Mouse (Mus musculus): ENCODE results near the gene T2. TPM values are rescaled to one million over a fixed set of nuclear protein-coding genes. Genes with fewer than 3 reads are reported as not detected.
"Not testable (repeated sequence)": the region's sequence is repeated elsewhere in the genome, so short reads cannot be mapped to it uniquely, and the experiment has no call there.

The T2 gene
- total RNA-seq (2021): under 1 TPM; 0.32 to 0.68 TPM

DNA sequence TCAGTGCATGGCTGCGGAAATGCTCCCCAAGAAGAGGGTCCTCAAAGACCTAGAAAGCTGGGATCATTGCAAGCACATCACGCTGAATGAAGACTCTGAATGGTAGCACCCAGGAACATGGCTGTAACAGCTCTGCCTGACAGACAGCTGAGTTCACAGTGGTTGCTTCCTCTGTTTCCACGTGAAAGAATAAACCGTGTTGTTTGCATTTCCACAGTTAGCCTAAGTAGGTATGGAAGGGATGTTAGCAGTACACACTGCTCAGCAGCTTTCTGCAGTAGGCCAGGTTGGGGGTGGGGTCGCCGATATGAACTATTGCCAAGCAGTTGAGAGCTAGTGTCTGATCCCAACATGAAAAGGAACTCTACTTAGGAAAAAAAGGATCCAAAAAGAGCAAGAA, at the start of gene T2:
Gene T2 (plus strand): TSS at position 301 of the 400 bp plus-strand sequence.
- intact Hi-C loops (cut with DNase I): no loop called here
- no peak for DNase-seq (ENCODE audit: low spot score in 2 of 2)

DNA sequence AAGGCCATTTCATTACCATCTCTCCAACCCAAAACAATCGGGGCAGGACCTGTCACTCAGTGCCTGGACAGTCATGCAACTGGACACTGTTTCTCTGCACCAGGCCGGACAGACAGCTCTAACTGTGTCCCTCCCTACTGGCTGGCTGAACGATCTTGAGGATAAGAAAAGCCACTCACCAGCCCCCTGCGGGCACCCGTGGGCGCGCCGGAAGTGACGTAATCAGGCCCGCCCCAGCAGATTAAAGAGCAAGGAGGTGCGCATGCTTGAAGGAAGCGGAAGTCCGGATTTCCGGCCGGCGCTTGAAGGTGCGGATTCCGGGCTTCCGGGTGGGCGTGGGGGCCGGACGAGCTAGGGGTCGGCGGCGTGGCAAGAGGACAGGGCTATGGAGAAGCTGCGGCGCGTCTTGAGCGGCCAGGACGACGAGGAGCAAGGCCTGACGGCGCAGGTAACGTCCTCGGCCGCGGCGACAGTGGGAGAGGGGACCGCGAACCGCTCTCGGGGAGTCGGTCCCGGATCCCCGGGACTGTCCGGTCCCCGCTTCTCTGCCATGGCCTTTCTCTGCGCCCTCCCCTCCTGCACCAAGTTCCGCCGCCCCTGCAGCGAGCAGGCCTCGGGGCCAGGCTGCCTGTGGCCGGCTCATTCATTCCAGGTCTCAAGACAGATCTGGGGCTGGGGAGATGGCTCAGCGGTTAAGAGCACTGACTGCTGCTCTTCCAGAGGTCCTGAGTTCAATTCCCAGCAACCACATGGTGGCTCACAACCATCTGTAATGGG, 44.8 kb upstream of the T2 start, which contains the start of gene Sft2d1:
Gene Sft2d1 (plus strand): TSS at position 265 of the 777 bp plus-strand sequence.
- peak; percentile 98 for DNase-seq (ENCODE audit: low spot score in 2 of 2)
- intact Hi-C loops (cut with DNase I): loop anchor here (10.0 kb wide), 1 partner anchor 46 kb away; no protein-coding TSS in a partner anchor

DNA sequence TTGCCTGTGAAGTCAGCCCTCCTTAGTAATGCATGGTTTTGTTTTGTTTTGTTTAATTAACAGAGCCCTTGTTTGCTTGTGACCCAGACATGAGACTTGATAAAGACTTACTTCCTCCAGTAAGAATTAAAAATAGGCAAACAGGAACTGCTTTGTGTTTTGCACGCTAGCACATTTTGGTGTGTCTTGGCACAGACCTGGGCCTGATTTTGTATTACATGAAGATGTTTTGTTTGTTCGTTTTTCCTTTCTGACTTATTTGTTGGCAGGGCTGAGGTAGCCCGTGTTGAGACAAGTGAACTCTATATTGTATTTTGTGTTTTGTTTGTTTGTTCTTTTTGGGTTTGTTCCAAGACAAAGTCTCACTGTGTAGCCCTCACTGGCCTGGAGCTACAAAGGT, 44.0 kb upstream of the T2 start:
- intact Hi-C loops (cut with DNase I): loop anchor here (10.0 kb wide), 1 partner anchor 47 kb away; no protein-coding TSS in a partner anchor
- no peak for DNase-seq (ENCODE audit: low spot score in 2 of 2)

DNA sequence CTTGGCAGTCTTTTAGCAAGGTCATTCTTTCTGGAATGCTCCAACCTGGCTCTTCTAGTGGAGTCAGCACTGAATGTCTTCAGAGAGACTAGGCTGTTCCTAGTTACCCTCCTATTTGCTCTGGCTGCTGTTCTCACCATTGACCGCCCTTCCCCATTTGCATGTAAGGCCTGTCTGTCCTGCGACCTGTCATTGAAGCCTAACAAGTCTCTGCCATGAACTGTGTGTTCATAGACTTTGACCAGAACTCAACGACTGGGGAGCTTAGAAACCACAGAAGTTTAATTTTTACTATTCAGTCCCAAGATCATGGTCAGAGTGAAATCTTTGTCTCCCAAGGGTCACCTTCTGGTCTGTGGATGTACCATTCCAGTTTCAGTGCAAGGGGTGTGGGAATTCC, 41.8 kb upstream of the T2 start:
- intact Hi-C loops (cut with DNase I): loop anchor here (10.0 kb wide), 1 partner anchor 49 kb away; no protein-coding TSS in a partner anchor
- no peak for DNase-seq (ENCODE audit: low spot score in 2 of 2)

DNA sequence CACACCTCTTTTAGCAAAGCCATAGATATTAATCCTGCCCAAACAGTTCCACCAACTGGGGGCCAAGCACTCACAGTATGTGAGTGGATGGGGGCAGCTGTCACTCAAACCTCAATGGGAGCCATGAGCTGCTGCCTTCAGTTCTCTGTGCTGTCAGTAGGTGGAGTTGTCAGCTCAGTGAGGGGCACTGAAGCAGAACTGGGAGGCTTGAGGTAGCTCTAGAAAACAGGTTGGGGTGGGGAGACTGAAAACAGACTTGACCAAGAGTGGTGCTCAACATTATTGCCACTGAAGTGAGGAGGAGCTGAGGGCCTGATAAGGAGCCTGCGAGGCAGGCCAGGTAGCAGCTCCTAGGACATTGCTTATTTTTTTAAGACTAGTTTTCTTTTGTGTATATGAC, 39.5 kb upstream of the T2 start:
- intact Hi-C loops (cut with DNase I): loop anchor here (2.0 to 10.0 kb wide), 2 partner anchors 51 to 57 kb away; no protein-coding TSS in a partner anchor
- no peak for DNase-seq (ENCODE audit: low spot score in 2 of 2)

DNA sequence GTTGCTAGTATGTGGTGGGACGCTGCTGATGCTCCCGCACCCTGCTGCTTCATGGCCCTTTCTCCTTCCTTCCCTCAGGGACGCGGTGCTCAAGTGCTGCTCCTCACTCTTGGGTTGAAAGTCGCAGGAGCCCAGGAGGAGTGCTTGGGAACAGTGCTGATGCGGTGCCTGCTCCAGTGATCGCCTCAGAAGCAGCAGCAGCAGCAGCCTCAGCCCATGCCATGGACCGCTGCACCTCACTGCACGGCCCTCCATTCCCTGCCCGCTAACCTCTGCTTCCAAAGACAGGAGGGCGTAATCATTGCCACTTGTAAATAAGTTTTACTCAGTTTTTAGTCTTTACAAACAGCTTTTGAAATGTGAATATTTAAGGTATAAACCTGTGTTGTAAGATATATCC, 28.9 kb upstream of the T2 start:
- DNase-seq (ENCODE audit: low spot score in 2 of 2); intact Hi-C loops (cut with DNase I): not testable (repeated sequence)

DNA sequence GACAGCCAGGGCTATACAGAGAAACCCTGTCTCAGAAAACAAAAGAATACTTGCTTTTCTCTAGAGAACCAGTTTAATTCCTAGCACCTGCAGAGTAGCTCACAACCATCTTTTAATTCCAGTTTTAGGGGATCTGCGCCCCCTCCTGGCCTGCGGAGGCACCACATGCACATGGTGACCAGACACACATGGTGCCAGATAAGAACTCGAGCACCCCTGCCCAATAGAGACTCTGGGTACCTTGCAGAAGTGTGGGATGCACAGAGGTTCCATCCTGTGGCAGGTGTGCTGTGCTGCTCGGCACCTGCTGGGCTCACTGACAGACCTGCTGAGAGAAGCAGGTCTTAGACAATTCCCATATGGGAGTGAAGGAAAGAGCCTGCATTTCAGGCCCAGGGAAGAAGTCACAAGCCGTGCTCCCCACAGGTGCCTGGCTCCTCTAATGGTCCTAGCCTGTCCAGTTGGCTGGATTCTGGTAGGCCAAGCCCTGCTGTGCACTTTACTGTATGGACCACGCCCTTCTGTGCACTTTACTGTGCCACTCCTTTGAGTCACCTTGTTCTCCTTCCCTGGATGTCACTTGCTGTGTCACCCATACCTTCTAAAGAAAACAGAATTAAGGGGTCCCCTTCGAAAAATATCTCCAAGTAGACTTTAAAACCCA, 27.1 kb upstream of the T2 start:
- no peak for DNase-seq (ENCODE audit: low spot score in 2 of 2)
- intact Hi-C loops (cut with DNase I): no loop called here

DNA sequence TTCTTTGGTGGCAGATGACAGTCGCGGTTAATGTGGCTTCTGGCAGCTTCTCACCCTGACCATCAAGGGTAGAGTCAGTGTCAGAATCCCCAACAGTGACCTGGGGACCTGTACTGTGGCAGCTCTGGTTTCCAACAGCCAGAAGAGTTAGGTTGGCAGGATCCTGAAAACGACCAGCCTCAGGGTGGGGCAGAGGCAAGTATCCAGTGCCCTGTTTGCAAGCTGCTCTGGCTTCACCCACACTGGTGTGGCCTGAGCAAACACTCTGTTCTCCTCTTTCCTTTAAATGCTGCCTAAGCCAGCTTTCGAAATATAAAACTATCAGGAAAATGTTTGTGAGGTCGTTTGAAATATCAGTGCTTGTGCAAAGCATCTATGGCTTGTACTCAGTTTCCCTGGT, 25.2 kb upstream of the T2 start:
- no peak for DNase-seq (ENCODE audit: low spot score in 2 of 2)
- intact Hi-C loops (cut with DNase I): no loop called here

DNA sequence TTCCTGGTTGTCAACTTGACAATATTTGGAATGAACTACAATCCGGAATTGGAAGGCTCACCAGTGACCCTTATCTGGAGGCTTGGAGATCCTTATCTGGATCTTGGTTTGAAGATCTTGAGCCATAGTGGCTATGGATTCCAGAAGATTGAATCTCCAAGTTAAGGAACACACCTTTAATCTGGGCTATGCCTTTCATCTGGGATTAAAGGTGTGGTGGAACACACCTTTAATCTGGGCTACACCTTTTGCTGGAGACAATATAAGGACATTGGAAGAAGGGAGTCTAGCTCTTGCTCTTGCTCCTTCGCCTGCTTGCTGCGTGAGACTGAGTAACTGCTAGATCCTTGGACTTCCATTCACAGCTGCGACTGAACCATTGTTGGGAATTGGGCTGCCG, 18.6 kb upstream of the T2 start, which contains the start of gene Prr18:
Gene Prr18 (plus strand): TSS at position 301 of the 400 bp plus-strand sequence.
- DNase-seq (ENCODE audit: low spot score in 2 of 2); intact Hi-C loops (cut with DNase I): not testable (repeated sequence)

DNA sequence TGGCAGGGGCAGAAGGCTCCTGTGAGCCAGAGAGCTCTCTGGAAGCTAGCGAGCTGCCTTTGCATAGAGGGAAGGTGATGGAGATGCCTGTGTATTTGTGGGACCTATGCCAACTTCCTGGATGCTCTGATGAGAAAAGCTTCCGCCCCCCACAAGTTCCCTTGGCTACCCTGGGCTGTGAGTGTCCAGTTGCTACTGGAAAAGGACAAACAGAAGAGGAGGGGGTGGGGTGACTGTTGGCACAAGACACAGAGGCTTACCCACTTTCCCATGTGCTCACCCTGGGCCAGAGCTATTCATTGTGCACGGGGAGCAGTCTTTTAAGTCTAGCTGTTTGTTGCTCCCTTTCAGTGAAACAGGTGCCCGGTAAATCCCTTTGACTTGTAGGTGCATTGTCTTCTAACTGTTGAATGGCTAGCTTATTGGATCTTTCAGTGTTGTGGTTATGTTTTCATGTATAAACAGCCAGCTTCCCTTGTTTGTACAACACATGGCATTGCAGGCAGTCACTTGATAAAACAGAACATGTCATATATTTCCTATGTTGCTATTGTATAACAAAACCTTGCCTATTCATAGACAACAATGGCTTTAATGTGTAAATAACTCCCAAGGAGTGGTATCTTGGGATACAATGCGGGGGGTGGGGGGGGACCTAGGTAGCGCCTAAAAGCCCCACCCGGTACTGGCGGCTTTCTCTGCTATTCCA, 16.0 kb upstream of the T2 start:
- no peak for DNase-seq (ENCODE audit: low spot score in 2 of 2)
- intact Hi-C loops (cut with DNase I): no loop called here

DNA sequence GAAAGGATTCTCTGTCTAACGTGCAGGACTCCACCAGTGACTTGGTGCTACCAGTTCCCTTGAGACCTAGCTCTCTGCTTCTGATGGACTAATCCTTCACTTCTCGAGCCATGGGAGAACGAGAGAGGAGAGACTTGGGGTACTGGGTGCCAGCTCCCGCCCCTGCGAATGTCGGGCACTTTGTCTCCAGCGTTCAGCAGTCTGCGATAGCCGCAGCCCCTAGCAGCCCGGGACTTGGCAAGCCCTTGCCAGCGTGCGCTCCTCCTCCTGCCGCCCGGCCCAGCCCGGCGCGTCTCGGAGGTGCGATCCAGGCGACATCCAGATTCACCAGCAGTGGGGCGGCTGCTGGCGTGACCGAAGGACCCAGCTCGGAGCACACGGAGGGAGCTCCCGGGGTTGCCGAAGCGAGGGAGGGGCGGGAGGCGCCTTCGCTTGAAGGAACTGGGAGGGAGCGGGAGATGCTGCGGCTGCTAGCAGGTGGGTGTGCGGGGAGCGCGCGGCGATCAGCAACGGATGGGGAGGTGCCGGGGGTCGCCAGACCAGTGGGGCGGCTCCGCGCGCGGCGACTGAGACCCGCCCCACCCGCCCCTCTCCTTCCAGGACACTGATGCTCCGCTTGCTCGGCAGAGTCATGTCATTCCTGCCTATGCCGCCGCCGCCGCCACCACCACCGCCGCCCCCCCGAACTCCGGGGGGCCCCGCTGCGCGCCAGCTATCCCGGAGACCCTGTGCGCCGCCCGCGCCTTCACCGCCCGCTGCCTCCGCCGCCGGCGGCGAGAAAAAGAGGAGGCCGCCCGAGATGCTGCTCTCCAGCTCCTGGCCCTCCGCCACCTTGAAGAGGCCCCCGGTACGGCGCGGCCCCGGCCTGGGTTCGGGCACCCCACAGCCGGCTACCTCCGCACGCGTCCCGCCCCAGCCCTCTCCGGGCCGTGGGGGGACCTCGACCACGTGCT, 15.1 kb upstream of the T2 start:
- intact Hi-C loops (cut with DNase I): no loop called here
- peak; percentile 67 to 75 for DNase-seq (ENCODE audit: low spot score in 2 of 2)

DNA sequence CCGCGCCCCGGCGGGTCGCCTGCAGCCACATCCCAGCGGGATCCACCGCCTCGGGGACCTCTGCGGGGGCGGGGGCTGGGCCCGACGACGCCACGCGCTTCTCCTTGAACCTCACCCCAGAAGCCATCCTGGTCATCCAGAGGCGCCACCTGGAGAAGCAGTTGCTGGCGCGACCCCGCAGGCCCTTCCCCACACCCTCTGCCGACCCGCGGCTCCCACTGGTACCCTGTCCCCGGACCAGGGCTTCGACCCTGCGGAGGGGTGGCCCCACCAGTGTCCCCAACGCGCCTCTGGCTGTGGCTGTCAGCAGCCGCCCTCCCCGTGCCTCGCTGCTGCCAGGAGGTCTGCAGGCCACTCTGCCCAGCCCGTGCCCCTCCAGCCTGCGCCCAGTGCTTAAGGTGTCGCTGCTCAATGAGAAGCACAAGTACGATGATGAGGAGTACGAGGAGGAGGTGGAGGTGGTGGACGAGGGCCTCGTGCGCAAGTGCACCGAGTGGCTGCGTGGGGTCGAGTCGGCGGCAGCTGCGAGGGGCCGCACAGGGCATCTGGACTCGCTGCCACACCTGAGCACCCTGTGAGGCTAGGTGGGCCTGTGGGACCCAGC, 14.3 kb upstream of the T2 start:
- peak in 1 of 2 experiments; percentile 21 for DNase-seq (ENCODE audit: low spot score in 2 of 2)
- intact Hi-C loops (cut with DNase I): no loop called here

DNA sequence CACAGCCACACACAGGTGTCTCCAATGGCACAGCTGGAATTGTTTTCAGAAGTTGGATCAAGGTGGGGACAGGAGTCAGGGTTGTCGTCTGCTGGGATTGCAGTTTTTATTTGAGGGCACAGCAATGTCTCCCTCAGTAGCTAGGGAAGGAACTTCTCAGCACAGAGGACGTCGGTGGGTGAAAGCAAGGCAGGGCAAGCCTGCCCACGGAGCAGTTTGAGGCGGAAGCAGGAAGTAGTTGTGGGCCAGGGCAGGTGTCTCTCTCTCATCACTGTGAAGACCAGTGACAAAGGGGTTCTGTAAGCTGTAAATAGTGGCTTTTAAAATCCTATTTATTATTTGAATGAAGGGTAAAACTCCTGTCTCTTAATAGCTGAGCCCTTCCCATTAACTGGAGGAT, 13.1 kb upstream of the T2 start:
- no peak for DNase-seq (ENCODE audit: low spot score in 2 of 2)
- intact Hi-C loops (cut with DNase I): no loop called here

DNA sequence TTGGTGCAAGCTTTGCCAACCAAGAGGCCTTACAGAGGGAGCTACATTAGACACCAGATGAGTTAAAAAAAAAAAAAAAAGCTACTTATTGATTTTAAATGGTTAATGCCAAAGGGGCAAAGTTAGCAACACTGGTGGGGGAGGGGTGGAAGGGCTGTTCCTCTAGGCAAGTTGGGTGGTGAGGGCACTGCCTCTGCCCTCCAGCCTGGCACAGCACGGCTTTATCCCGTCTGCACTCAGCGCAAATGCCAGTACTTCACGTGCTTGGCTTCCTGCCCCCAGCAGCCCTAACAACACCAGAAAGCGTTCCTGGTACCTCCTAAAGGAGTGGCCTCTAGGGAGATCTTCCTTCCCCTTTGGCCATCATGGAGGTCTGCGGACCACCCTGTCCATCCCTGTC, 12.4 kb upstream of the T2 start:
- intact Hi-C loops (cut with DNase I): no loop called here
- DNase-seq (ENCODE audit: low spot score in 2 of 2): no peak

DNA sequence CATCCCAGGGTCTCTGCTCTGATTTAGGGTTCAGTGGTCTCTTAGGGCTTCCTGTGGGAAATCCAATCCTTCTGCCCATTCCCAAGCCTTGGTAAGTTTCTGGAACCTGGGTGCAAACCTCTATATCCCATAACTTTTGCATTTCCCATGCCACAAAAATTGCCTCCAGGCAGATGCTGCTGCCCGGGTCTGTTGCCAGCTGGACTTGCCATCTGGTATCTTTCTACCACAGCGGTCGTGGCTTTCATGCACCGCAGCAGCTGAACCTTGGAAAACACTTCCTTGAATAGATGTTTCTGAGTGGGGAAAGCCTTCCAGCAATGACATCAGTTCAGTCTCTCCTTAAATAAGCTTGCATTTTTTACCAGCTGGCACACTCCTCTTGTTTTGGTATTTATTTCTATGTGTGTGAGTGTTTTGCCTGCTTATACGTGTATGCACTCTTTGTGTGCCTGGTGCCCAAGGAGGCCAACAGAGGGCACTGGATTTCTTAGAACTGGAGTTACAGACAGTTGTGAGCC, 8.0 kb upstream of the T2 start:
- intact Hi-C loops (cut with DNase I): no loop called here
- no peak for DNase-seq (ENCODE audit: low spot score in 2 of 2)

DNA sequence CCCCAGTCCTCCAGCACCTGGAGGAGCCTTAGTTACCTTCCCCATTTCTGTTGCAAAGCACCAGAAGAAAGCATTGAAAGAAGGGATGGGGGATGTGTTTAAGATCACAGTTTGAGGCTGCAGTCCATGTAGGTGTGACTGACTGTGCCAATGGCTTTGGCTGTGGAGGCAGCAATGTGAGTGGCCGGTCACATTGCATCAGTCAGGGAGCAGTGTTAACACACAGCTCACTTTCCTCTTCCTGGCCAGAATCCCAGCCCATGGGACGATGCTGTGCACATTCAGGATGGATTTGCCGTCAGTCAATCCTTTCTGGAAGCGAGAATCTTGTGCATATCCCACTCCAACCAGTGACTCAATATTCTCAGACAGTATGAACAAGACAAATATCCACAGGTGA, 6.9 kb upstream of the T2 start:
- DNase-seq (ENCODE audit: low spot score in 2 of 2): no peak
- intact Hi-C loops (cut with DNase I): no loop called here

DNA sequence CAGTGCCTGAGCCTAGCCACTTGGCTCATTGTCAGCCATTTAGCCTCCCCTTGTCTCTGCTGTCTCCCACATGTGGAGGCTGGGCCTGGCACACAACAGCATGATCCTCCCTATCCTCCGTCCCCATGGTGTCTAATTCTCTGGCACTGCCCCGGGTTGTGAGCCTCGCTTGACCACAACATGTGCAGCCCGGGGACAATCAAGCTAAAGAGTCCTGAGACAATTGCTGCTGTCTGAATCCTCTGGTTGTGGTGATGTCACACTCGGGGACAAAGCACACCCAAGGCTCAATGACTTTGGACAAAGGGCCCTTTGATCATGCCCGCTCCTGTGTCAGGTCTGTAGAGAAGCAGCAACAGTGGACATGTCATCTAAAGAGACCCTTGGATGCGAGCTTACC, 4.7 kb upstream of the T2 start:
- DNase-seq (ENCODE audit: low spot score in 2 of 2): no peak
- intact Hi-C loops (cut with DNase I): no loop called here

DNA sequence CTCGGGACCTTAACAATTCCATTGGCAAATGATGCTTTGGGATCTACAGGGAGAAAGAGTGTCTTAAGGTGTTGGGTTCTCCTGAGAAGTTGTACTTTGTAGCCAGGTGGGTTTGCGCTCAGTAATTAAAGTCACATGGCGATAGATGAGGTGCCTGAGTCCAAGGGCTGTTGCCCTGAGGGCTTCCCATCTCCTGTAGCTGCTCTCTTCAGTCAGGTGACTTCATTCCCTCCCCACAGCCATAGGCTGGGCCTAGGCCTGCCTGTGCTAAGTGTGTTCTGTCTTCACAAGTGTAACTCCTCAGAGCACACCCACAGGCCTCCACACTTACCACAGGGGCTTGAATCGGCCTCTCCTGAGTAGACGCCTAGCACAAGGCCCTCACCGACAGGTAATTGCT, 1.7 kb downstream of the T2 start:
- intact Hi-C loops (cut with DNase I): no loop called here
- no peak for DNase-seq (ENCODE audit: low spot score in 2 of 2)

DNA sequence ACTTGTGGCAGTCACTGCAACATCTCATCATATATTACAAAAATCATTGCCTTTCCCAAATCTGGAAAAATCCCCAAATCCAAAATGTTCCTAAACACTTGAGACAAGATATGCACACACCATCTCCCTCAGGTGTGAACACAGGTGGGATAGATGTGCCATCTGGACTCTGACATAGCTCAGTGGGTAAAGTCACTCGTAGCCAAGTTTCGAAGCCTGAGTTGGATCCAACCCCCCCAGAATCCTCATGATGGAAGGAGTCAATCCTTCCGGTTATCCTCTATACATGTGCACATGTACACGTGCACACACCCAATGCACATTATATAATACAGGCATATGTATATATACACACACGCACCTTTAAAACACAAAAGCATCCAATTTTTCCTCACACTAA, 5.1 kb downstream of the T2 start:
- DNase-seq (ENCODE audit: low spot score in 2 of 2): no peak
- intact Hi-C loops (cut with DNase I): no loop called here
